Mouse (Mus musculus) bone marrow, adult 2 months (tissue): Measurements from ENCODE around the gene Hist1h1a.

Experiments used
- CTCF ChIP-seq: fragments of 200-500 bp; IDR thresholded peaks from 2 replicates; pipeline ENCODE4 v1.5.1; 2011; ENCODE audit warnings: low read length, control low read depth; ENCODE audit not compliant: control insufficient read depth, insufficient read depth
- POLR2A ChIP-seq: fragments of 200-500 bp; IDR thresholded peaks from 2 replicates; pipeline ENCODE4 v1.6.1; 2011; ENCODE audit warnings: low read depth, mild to moderate bottlenecking, control low read depth, low read length, borderline replicate concordance; ENCODE audit not compliant: control insufficient read depth

GRCm38 (mm10) chr13:23755000-23755399 lies 8.5 kb upstream of the Hist1h1a start:
- TF ChIP-seq POLR2A (no peak), CTCF (no peak)
